Mouse (Mus musculus): ENCODE measurements around the gene Pik3c2b. TPM values are rescaled to one million over a fixed set of nuclear protein-coding genes. Genes with fewer than 3 reads are reported as not detected.

The Pik3c2b gene
- polyA plus RNA-seq, 1 experiment from 2014 or later: 25.7 TPM

- no peaks in the 10 kb centered on the region for H3K36me3 ChIP-seq (ENCODE audit: control insufficient read depth, insufficient read depth, low read length)
- under 1% methylated on average over 60 of the region's 71 CpGs for WGBS
These were observed 484 bp downstream of the Pik3c2b start for GRCm38 (mm10) chr1:133045861-133046440.

GRCm38 (mm10) chr1:133046441-133046931 lies 1.0 kb downstream of the Pik3c2b start:
- peak overlapping the region; percentile 61 for H3K4me2 ChIP-seq (ENCODE audit: low read depth, low read length, severe bottlenecking)
- ATAC-seq (replicated peaks; ENCODE audit: low FRiP score) (peak; percentile 59), DNase-seq (ENCODE audit: low spot score) (peak; percentile 75)
- no peaks in the 10 kb centered on the region for H3K36me3 ChIP-seq (ENCODE audit: control insufficient read depth, insufficient read depth, low read length)
- H3K9me3 ChIP-seq (ENCODE audit: control insufficient read depth, low read length): no peaks in the 10 kb centered on the region
- H3K27ac ChIP-seq (ENCODE audit: low read depth, low read length): peak overlapping the region; percentile 95
- no peaks in the 10 kb centered on the region for H3K27me3 ChIP-seq (ENCODE audit: control insufficient read depth, insufficient read depth, low read length)
- H3K4me3 ChIP-seq (ENCODE audit: low read depth, low read length): peak overlapping the region; percentile 89
- peaks cover 16% of the 10 kb centered on the region; the same call in 1 of the 2 replicates for H3K4me1 ChIP-seq (replicated peaks; ENCODE audit: control insufficient read depth, insufficient read depth, low read length)
- 1% methylated on average over 21 of the region's 40 CpGs for WGBS
- peak overlapping the region; percentile 99 for H3K9ac ChIP-seq (ENCODE audit: low read length)

More at GRCm38 (mm10) chr1:133045861-133046440, 484 bp downstream of the Pik3c2b start:
- ATAC-seq (replicated peaks; ENCODE audit: low FRiP score): peak; percentile 91
- peak overlapping the region; percentile 61 for H3K4me2 ChIP-seq (ENCODE audit: low read depth, low read length, severe bottlenecking)
- peaks cover 16% of the 10 kb centered on the region; the same call in 1 of the 2 replicates for H3K4me1 ChIP-seq (replicated peaks; ENCODE audit: control insufficient read depth, insufficient read depth, low read length)
- no peaks in the 10 kb centered on the region for H3K27me3 ChIP-seq (ENCODE audit: control insufficient read depth, insufficient read depth, low read length)
- peak overlapping the region; percentile 99 for H3K9ac ChIP-seq (ENCODE audit: low read length)
- H3K27ac ChIP-seq (ENCODE audit: low read depth, low read length): peak overlapping the region; percentile 95
- peak; percentile 91 for DNase-seq (ENCODE audit: low spot score)
- no peaks in the 10 kb centered on the region for H3K9me3 ChIP-seq (ENCODE audit: control insufficient read depth, low read length)
- peak overlapping the region; percentile 89 for H3K4me3 ChIP-seq (ENCODE audit: low read depth, low read length)

- peak overlapping the region; percentile 99 for H3K9ac ChIP-seq (ENCODE audit: low read length)
- WGBS: 42% methylated on average over 8 of the region's 8 CpGs
These were observed 2.1 kb downstream of the Pik3c2b start for GRCm38 (mm10) chr1:133047575-133047974.

GRCm38 (mm10) chr1:133048690-133049089 lies 3.2 kb downstream of the Pik3c2b start:
- ATAC-seq (replicated peaks; ENCODE audit: low FRiP score): no peak
- Histone ChIP-seq H3K4me2 (ENCODE audit: low read depth, low read length, severe bottlenecking) (peak overlapping the region; percentile 1; the same call in 1 of the 2 replicates), H3K4me1 (replicated peaks; ENCODE audit: control insufficient read depth, insufficient read depth, low read length) (peaks cover 20% of the 10 kb centered on the region; the same call in 1 of the 2 replicates), H3K36me3 (ENCODE audit: control insufficient read depth, insufficient read depth, low read length) (no peaks in the 10 kb centered on the region), H3K4me3 (ENCODE audit: low read depth, low read length) (0 out of 2 replicates have a peak overlapping the region, but pooled peaks have one; percentile 1), H3K9ac (ENCODE audit: low read length) (peak overlapping the region; percentile 24; the same call in 1 of the 2 replicates), H3K9me3 (ENCODE audit: control insufficient read depth, low read length) (no peaks in the 10 kb centered on the region), H3K27me3 (ENCODE audit: control insufficient read depth, insufficient read depth, low read length) (no peaks in the 10 kb centered on the region), H3K27ac (ENCODE audit: low read depth, low read length) (0 out of 2 replicates have a peak overlapping the region, but pooled peaks have one; percentile 13)
- DNase-seq (ENCODE audit: low spot score): no peak
- WGBS: 34% methylated on average over 2 of the region's 2 CpGs

More at GRCm38 (mm10) chr1:133047575-133047974, 2.1 kb downstream of the Pik3c2b start:
- Histone ChIP-seq H3K27ac (ENCODE audit: low read depth, low read length) (0 out of 2 replicates have a peak overlapping the region, but pooled peaks have one; percentile 27), H3K4me3 (ENCODE audit: low read depth, low read length) (peak overlapping the region; percentile 89), H3K4me1 (replicated peaks; ENCODE audit: control insufficient read depth, insufficient read depth, low read length) (peaks cover 17% of the 10 kb centered on the region; the same call in 1 of the 2 replicates), H3K36me3 (ENCODE audit: control insufficient read depth, insufficient read depth, low read length) (no peaks in the 10 kb centered on the region), H3K9me3 (ENCODE audit: control insufficient read depth, low read length) (no peaks in the 10 kb centered on the region), H3K27me3 (ENCODE audit: control insufficient read depth, insufficient read depth, low read length) (no peaks in the 10 kb centered on the region), H3K4me2 (ENCODE audit: low read depth, low read length, severe bottlenecking) (peak overlapping the region; percentile 61)
- DNase-seq (ENCODE audit: low spot score) (no peak), ATAC-seq (replicated peaks; ENCODE audit: low FRiP score) (no peak)

GRCm38 (mm10) chr1:133050001-133050431 lies 4.5 kb downstream of the Pik3c2b start:
- Histone ChIP-seq H3K4me1 (replicated peaks; ENCODE audit: control insufficient read depth, insufficient read depth, low read length) (peaks cover 17% of the 10 kb centered on the region; the same call in 1 of the 2 replicates), H3K27me3 (ENCODE audit: control insufficient read depth, insufficient read depth, low read length) (no peaks in the 10 kb centered on the region), H3K4me3 (ENCODE audit: low read depth, low read length) (no peak overlapping the region), H3K27ac (ENCODE audit: low read depth, low read length) (no peak overlapping the region), H3K9me3 (ENCODE audit: control insufficient read depth, low read length) (no peaks in the 10 kb centered on the region), H3K4me2 (ENCODE audit: low read depth, low read length, severe bottlenecking) (no peak overlapping the region), H3K36me3 (ENCODE audit: control insufficient read depth, insufficient read depth, low read length) (no peaks in the 10 kb centered on the region), H3K9ac (ENCODE audit: low read length) (no peak overlapping the region)
- DNase-seq (ENCODE audit: low spot score): no peak
- WGBS: 27% methylated on average over 11 of the region's 11 CpGs
- no peak for ATAC-seq (replicated peaks; ENCODE audit: low FRiP score)

GRCm38 (mm10) chr1:133051829-133052228 lies 6.4 kb downstream of the Pik3c2b start:
- Histone ChIP-seq H3K9me3 (ENCODE audit: control insufficient read depth, low read length) (no peaks in the 10 kb centered on the region), H3K4me1 (replicated peaks; ENCODE audit: control insufficient read depth, insufficient read depth, low read length) (peaks cover 12% of the 10 kb centered on the region; the same call in 1 of the 2 replicates), H3K9ac (ENCODE audit: low read length) (no peak overlapping the region), H3K27me3 (ENCODE audit: control insufficient read depth, insufficient read depth, low read length) (no peaks in the 10 kb centered on the region), H3K4me2 (ENCODE audit: low read depth, low read length, severe bottlenecking) (no peak overlapping the region), H3K27ac (ENCODE audit: low read depth, low read length) (no peak overlapping the region), H3K4me3 (ENCODE audit: low read depth, low read length) (no peak overlapping the region), H3K36me3 (ENCODE audit: control insufficient read depth, insufficient read depth, low read length) (no peaks in the 10 kb centered on the region)
- DNase-seq (ENCODE audit: low spot score) (no peak), ATAC-seq (replicated peaks; ENCODE audit: low FRiP score) (no peak)
- 86% methylated on average over 2 of the region's 2 CpGs for WGBS

GRCm38 (mm10) chr1:133053034-133053433 lies 7.6 kb downstream of the Pik3c2b start:
- ATAC-seq (replicated peaks; ENCODE audit: low FRiP score): no peak
- no peaks in the 10 kb centered on the region for H3K9me3 ChIP-seq (ENCODE audit: control insufficient read depth, low read length)
- no peaks in the 10 kb centered on the region for H3K36me3 ChIP-seq (ENCODE audit: control insufficient read depth, insufficient read depth, low read length)
- DNase-seq (ENCODE audit: low spot score): no peak
- H3K27me3 ChIP-seq (ENCODE audit: control insufficient read depth, insufficient read depth, low read length): no peaks in the 10 kb centered on the region
- H3K4me3 ChIP-seq (ENCODE audit: low read depth, low read length): no peak overlapping the region
- 73% methylated on average over 5 of the region's 5 CpGs for WGBS
- no peak overlapping the region for H3K4me2 ChIP-seq (ENCODE audit: low read depth, low read length, severe bottlenecking)
- H3K27ac ChIP-seq (ENCODE audit: low read depth, low read length): no peak overlapping the region
- peaks cover 8% of the 10 kb centered on the region; the same call in 1 of the 2 replicates for H3K4me1 ChIP-seq (replicated peaks; ENCODE audit: control insufficient read depth, insufficient read depth, low read length)
- H3K9ac ChIP-seq (ENCODE audit: low read length): no peak overlapping the region

- Histone ChIP-seq H3K9me3 (ENCODE audit: control insufficient read depth, low read length) (no peaks in the 10 kb centered on the region), H3K36me3 (ENCODE audit: control insufficient read depth, insufficient read depth, low read length) (no peaks in the 10 kb centered on the region), H3K4me3 (ENCODE audit: low read depth, low read length) (no peak overlapping the region), H3K4me1 (replicated peaks; ENCODE audit: control insufficient read depth, insufficient read depth, low read length) (peaks cover 11% of the 10 kb centered on the region), H3K9ac (ENCODE audit: low read length) (no peak overlapping the region), H3K27ac (ENCODE audit: low read depth, low read length) (no peak overlapping the region), H3K27me3 (ENCODE audit: control insufficient read depth, insufficient read depth, low read length) (no peaks in the 10 kb centered on the region), H3K4me2 (ENCODE audit: low read depth, low read length, severe bottlenecking) (no peak overlapping the region)
- DNase-seq (ENCODE audit: low spot score): no peak
- ATAC-seq (replicated peaks; ENCODE audit: low FRiP score): no peak
- 86% methylated on average over 8 of the region's 8 CpGs for WGBS
These were observed 8.9 kb downstream of the Pik3c2b start for GRCm38 (mm10) chr1:133054326-133054725.

Measured in forebrain, embryonic 11.5 days (tissue).